29 mouse cellular contexts compared by ENCODE assay signal in genomic region chr10:118793794-118794193, GRCm38 (mm10).
A peak's percentile ranks its signal among the peaks of the same experiment; 100 is the strongest.
DNase-seq lines count a peak whose midpoint lies in the region; ATAC-seq and TF ChIP-seq lines count a peak whose summit lies in the region.
"Had no signal": no experiment of that assay in that cellular context is flagged by ENCODE, and none has a peak within 500 bp of the region (broad histone marks: within the 10 kb centered on the region; RNA-seq: fewer than 3 reads in every experiment).

No protein-coding gene starts in this region.

- no peaks in the 10 kb centered on the region for H3K4me1 ChIP-seq in intestine, embryonic 14.5 days (replicated peaks; ENCODE audit: control insufficient read depth, insufficient read depth, low read length)
- H3K4me1 ChIP-seq in intestine, postnatal 0 days (replicated peaks; ENCODE audit: control insufficient read depth, insufficient read depth, low read length) = no peaks in the 10 kb centered on the region
- H3K4me1 ChIP-seq in midbrain, embryonic 16.5 days (ENCODE audit: control insufficient read depth, insufficient read depth, low read length) = peaks cover 16% of the 10 kb centered on the region
- H3K4me1 ChIP-seq in midbrain, embryonic 11.5 days (ENCODE audit: control insufficient read depth, insufficient read depth, low read length) = no peaks in the 10 kb centered on the region
- H3K4me1 ChIP-seq: intestine, embryonic 15.5 days; liver, embryonic 15.5 days had no signal

- WGBS in intestine, embryonic 14.5 days = 90% methylated on average over 2 of the region's 2 CpGs
- WGBS in intestine, postnatal 0 days = 91% methylated on average over 2 of the region's 2 CpGs
- WGBS in midbrain, embryonic 16.5 days = 77% methylated on average over 2 of the region's 2 CpGs
- WGBS in midbrain, embryonic 11.5 days = 90% methylated on average over 2 of the region's 2 CpGs

- no peaks in the 10 kb centered on the region for H3K9me3 ChIP-seq in intestine, embryonic 14.5 days (ENCODE audit: control insufficient read depth, low read length)
- no peaks in the 10 kb centered on the region for H3K9me3 ChIP-seq in intestine, postnatal 0 days (ENCODE audit: control insufficient read depth)
- no peaks in the 10 kb centered on the region for H3K9me3 ChIP-seq in midbrain, embryonic 16.5 days (replicated peaks; ENCODE audit: control insufficient read depth, low read length, poor library complexity, severe bottlenecking)
- H3K9me3 ChIP-seq in midbrain, embryonic 11.5 days (ENCODE audit: control insufficient read depth, low read length) = no peaks in the 10 kb centered on the region
- H3K9me3 ChIP-seq: embryonic facial prominence, embryonic 10.5 days; embryonic facial prominence, embryonic 15.5 days; heart, embryonic 10.5 days; heart, embryonic 15.5 days; intestine, embryonic 15.5 days; liver, embryonic 15.5 days had no signal

- no peak for TF ChIP-seq CTCF in intestine, postnatal 0 days (IDR thresholded peaks at IDR 0.05; ENCODE audit: low read depth)

- ATAC-seq in frontal cortex, adult (ENCODE audit: low TSS enrichment) = peak; percentile 48; the same call in 1 of the 2 replicates
- ATAC-seq in intestine, embryonic 14.5 days (replicated peaks; ENCODE audit: low FRiP score, low TSS enrichment, low read depth) = no peak
- ATAC-seq in intestine, postnatal 0 days = no peak
- peak; percentile 56; the same call in 1 of the 2 replicates for ATAC-seq in midbrain, embryonic 16.5 days
- ATAC-seq in midbrain, embryonic 11.5 days (ENCODE audit: low FRiP score) = no peak
- ATAC-seq: forebrain, embryonic 14.5 days; intestine, embryonic 15.5 days had no signal

- no peaks in the 10 kb centered on the region for H3K27me3 ChIP-seq in intestine, embryonic 14.5 days (replicated peaks; ENCODE audit: control insufficient read depth, insufficient read depth, low read length)
- H3K27me3 ChIP-seq in intestine, postnatal 0 days (replicated peaks; ENCODE audit: control insufficient read depth, insufficient read depth, low read length) = no peaks in the 10 kb centered on the region
- no peaks in the 10 kb centered on the region for H3K27me3 ChIP-seq in midbrain, embryonic 16.5 days (ENCODE audit: control insufficient read depth, insufficient read depth, low read depth, low read length)
- no peaks in the 10 kb centered on the region for H3K27me3 ChIP-seq in midbrain, embryonic 11.5 days (ENCODE audit: control insufficient read depth, insufficient read depth, low read length)
- H3K27me3 ChIP-seq: CH12.LX; embryonic facial prominence, embryonic 15.5 days; heart, embryonic 15.5 days; intestine, embryonic 15.5 days; liver, embryonic 15.5 days had no signal

- H3K4me2 ChIP-seq in intestine, embryonic 14.5 days (ENCODE audit: low read length) = no peak overlapping the region
- H3K4me2 ChIP-seq in intestine, postnatal 0 days (replicated peaks; ENCODE audit: low read depth) = no peak overlapping the region
- H3K4me2 ChIP-seq in midbrain, embryonic 16.5 days (ENCODE audit: low read length) = no peak overlapping the region
- no peak overlapping the region for H3K4me2 ChIP-seq in midbrain, embryonic 11.5 days
- H3K4me2 ChIP-seq: embryonic facial prominence, embryonic 15.5 days; heart, embryonic 15.5 days; intestine, embryonic 15.5 days; liver, embryonic 15.5 days; lung, embryonic 14.5 days had no signal

- no peaks in the 10 kb centered on the region for H3K36me3 ChIP-seq in intestine, embryonic 14.5 days (ENCODE audit: control insufficient read depth, insufficient read depth, low read length)
- no peaks in the 10 kb centered on the region for H3K36me3 ChIP-seq in intestine, postnatal 0 days (ENCODE audit: control insufficient read depth, insufficient read depth)
- no peaks in the 10 kb centered on the region for H3K36me3 ChIP-seq in midbrain, embryonic 16.5 days (ENCODE audit: control insufficient read depth, insufficient read depth, low read length)
- H3K36me3 ChIP-seq in midbrain, embryonic 11.5 days (ENCODE audit: control insufficient read depth, insufficient read depth, low read length) = no peaks in the 10 kb centered on the region
- H3K36me3 ChIP-seq: embryonic facial prominence, embryonic 10.5 days; embryonic facial prominence, embryonic 15.5 days; heart, embryonic 10.5 days; heart, embryonic 15.5 days; intestine, embryonic 15.5 days; liver, embryonic 15.5 days had no signal

- H3K9ac ChIP-seq in intestine, embryonic 14.5 days (ENCODE audit: low read length) = no peak overlapping the region
- H3K9ac ChIP-seq in intestine, postnatal 0 days (ENCODE audit: low read depth, low read length) = no peak overlapping the region
- no peak overlapping the region for H3K9ac ChIP-seq in midbrain, embryonic 16.5 days (ENCODE audit: low read depth, low read length)
- H3K9ac ChIP-seq in midbrain, embryonic 11.5 days (ENCODE audit: low read length) = no peak overlapping the region
- H3K9ac ChIP-seq: embryonic facial prominence, embryonic 15.5 days; heart, embryonic 15.5 days; intestine, embryonic 15.5 days; liver, embryonic 15.5 days; lung, embryonic 14.5 days had no signal

- no peak for DNase-seq in frontal cortex, adult 2 months (ENCODE audit: extremely low spot score in 1 of 2, low spot score in 1 of 2)
- peak; percentile 27 for DNase-seq in intestine, embryonic 14.5 days (ENCODE audit: low spot score)
- no peak for DNase-seq in midbrain, embryonic 11.5 days (ENCODE audit: low spot score, missing footprints)
- DNase-seq in gastrocnemius, adult 18-20 months (ENCODE audit: low spot score) = no peak
- DNase-seq: adrenal gland, postnatal 10 days; cerebellum, adult 8-10 months; cerebellum, postnatal 25 days; gastrocnemius, postnatal 14 days; heart, postnatal 4 days; kidney, adult 8-10 months; kidney, postnatal 4 days; lung, embryonic 14.5 days; lung, postnatal 14 days; spleen, adult 18-20 months; thymus, adult 18-20 months; thymus, postnatal 36 days had no signal

- H3K27ac ChIP-seq in intestine, embryonic 14.5 days (ENCODE audit: low read depth) = no peak overlapping the region
- H3K27ac ChIP-seq in intestine, postnatal 0 days (ENCODE audit: low read depth, low read length) = no peak overlapping the region
- H3K27ac ChIP-seq in midbrain, embryonic 16.5 days (ENCODE audit: low read length) = no peak overlapping the region; the same call in 1 of the 2 replicates
- H3K27ac ChIP-seq in midbrain, embryonic 11.5 days (ENCODE audit: low read depth, low read length) = no peak overlapping the region
- H3K27ac ChIP-seq: embryonic facial prominence, embryonic 10.5 days; embryonic facial prominence, embryonic 15.5 days; heart, embryonic 10.5 days; heart, embryonic 15.5 days; intestine, embryonic 15.5 days; kidney, postnatal 0 days; liver, embryonic 15.5 days; stomach, postnatal 0 days had no signal

- H3K4me3 ChIP-seq in intestine, embryonic 14.5 days (ENCODE audit: low read depth, low read length) = no peak overlapping the region
- no peak overlapping the region for H3K4me3 ChIP-seq in intestine, postnatal 0 days (ENCODE audit: low read depth, low read length)
- no peak overlapping the region for H3K4me3 ChIP-seq in midbrain, embryonic 16.5 days (ENCODE audit: low read depth, low read length)
- H3K4me3 ChIP-seq in midbrain, embryonic 11.5 days (ENCODE audit: low read depth, low read length) = no peak overlapping the region
- H3K4me3 ChIP-seq: embryonic facial prominence, embryonic 10.5 days; embryonic facial prominence, embryonic 15.5 days; heart, embryonic 10.5 days; heart, embryonic 15.5 days; intestine, embryonic 15.5 days; liver, embryonic 15.5 days had no signal

Comparison
In these comparisons a context has a peak if more than half of its experiments do, and no peak if none do; other contexts are left out.
1. ATAC-seq: peak in frontal cortex, adult (single experiment) and midbrain, embryonic 16.5 days (single experiment); none in intestine, embryonic 14.5 days (single experiment), intestine, postnatal 0 days (single experiment) and midbrain, embryonic 11.5 days (single experiment).